Mouse (Mus musculus): ENCODE measurements around the gene Rbm17.

DNA sequence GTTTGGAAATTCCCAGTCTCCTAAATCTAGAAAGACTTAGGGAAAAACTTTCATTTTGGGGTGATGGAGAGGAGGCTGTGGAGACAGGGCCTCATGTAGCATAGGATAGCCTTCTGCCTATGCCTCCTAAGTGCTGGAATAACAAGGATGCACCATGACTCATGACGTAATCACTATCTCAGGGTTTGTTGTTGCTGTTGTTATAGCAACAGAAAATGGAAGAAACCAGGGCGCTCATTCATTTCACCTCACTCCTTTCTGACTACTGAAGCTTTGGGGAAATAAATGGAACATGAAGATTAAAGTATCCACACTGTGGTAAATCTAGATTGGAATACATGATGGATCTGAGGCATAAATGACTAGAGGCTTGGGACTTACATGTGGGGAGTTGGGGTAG is 19.8 kb upstream of the Rbm17 start:
- TF ChIP-seq POLR2A (IDR thresholded peaks at IDR 0.05; ENCODE audit: borderline replicate concordance, extremely low read depth, insufficient read depth, insufficient read length, poor library complexity, severe bottlenecking) (no peak), CTCF (IDR thresholded peaks at IDR 0.05; ENCODE audit: borderline replicate concordance, extremely low read depth, insufficient read depth, insufficient read length) (no peak)

Measured in brain, embryonic 14.5 days (tissue).